Mouse (Mus musculus) brown adipose tissue, adult 24 weeks (tissue): ENCODE data around the gene Vmn1r20. TPM values are rescaled to one million over a fixed set of nuclear protein-coding genes. Genes with fewer than 3 reads are reported as not detected.
"Not testable (repeated sequence)": the region's sequence is repeated elsewhere in the genome, so short reads cannot be mapped to it uniquely, and the experiment has no call there.

Source experiments
- H3K27ac ChIP-seq: fragments of 200-500 bp; replicated peaks from 2 replicates; pipeline ENCODE4 v1.5.1; 2012; ENCODE audit warnings: low read depth, mild to moderate bottlenecking, low read length
- H3K4me1 ChIP-seq: fragments of 200-500 bp; 2 replicates; pipeline ENCODE4 v1.6.1; 2012; ENCODE audit warnings: low read length, mixed read lengths; ENCODE audit not compliant: control insufficient read depth, insufficient read depth, insufficient read length
- H3K4me3 ChIP-seq: fragments of 200-500 bp; 2 replicates; pipeline ENCODE4 v1.5.1; 2012; ENCODE audit warnings: low read depth, mild to moderate bottlenecking, low read length, moderate library complexity; ENCODE audit not compliant: insufficient read depth
- polyA plus RNA-seq: library from polyadenylated mRNA; stranded (reverse); fragments of >200 nt; gene quantifications from 2 replicates; pipeline ENCODE4 v1.2.4, GENCODE M21; 2012; ENCODE audit not compliant: missing spikeins, insufficient read depth, insufficient read length

Gene Vmn1r20
- polyA plus RNA-seq, result not detected in 2 replicates

- H3K27ac ChIP-seq, result no peak within 1 kb of the TSS
- H3K4me3 ChIP-seq, result no peak within 1 kb of the TSS
- H3K4me1 ChIP-seq, result no peaks in the 10 kb centered on the region
Observed at GRCm38 (mm10) chr6:57428630-57429029, at the start of gene Vmn1r20. Gene Vmn1r20 (plus strand): TSS chr6:57428930.

- Histone ChIP-seq H3K4me1 (no peaks in the 10 kb centered on the region), H3K27ac (no peak within 1 kb of the TSS), H3K4me3 (no peak within 1 kb of the TSS)
Observed at GRCm38 (mm10) chr6:57395683-57396082, 33.0 kb upstream of the Vmn1r20 start, which contains the start of gene Vmn1r18. Gene Vmn1r18 (minus strand): TSS chr6:57395783.

DNA sequence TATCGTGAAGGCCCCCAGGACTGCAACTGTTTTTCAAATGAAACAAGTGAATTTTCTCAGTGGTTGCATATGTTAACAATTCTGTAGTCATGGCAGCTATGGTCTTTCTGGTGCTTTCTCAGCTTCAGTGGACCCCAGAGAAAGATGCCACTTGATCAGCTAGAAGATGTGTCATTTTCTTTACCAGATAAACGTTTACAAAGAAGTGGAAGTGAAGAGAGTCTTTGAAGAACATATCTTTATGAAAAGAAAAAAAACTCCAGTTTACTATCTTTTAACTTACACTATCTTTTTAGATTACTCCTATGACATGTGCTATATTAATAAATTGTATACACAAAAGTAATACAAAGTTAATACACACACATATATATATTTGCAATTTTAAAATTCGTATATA is 25.2 kb upstream of the Vmn1r20 start, which contains the start of gene Vmn1r19:
Gene Vmn1r19 (plus strand): TSS at position 301 of the 400 bp plus-strand sequence.
- H3K4me1 ChIP-seq, H3K27ac ChIP-seq, H3K4me3 ChIP-seq: not testable (repeated sequence)

- Histone ChIP-seq H3K27ac (no peak overlapping the region), H3K4me1 (no peaks in the 10 kb centered on the region), H3K4me3 (no peak overlapping the region)
Observed at GRCm38 (mm10) chr6:57431196-57431595, 2.5 kb downstream of the Vmn1r20 start.

DNA sequence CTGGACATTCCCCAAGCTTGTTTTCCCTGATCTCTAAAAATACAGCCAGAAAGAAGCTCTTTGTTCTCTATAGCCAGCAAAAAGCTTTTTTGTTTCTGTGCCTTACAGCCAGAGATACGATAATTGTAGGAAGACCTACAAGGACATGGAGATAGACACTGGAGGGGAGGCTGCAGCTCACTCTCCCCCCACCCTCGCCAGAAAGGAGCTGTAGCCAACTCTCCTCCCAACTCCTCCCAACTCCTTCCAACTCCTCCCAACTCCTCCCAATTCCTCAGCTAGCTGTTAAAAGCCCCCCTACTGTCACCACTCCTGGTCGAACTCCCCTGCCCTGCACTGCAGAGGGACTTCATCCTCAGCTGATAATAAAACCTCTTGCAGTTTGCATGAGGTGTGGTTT is 39.4 kb downstream of the Vmn1r20 start:
- H3K27ac ChIP-seq, H3K4me1 ChIP-seq, H3K4me3 ChIP-seq: not testable (repeated sequence)

Other genes with a start within 250 kb of the Vmn1r20 start
- 0.20 TPM in 1 of 2 replicates, not detected in the other for gene Vmn1r13, start 225.6 kb upstream of the Vmn1r20 start, polyA plus RNA-seq
- not detected in 2 replicates for gene Vmn1r14, start 197.2 kb upstream of the Vmn1r20 start, polyA plus RNA-seq
- gene Vmn1r15, start 171.0 kb upstream of the Vmn1r20 start, polyA plus RNA-seq, result not detected in 2 replicates
- not detected in 2 replicates for gene Vmn1r16, start 99.4 kb upstream of the Vmn1r20 start, polyA plus RNA-seq
- gene Vmn1r17, start 65.2 kb upstream of the Vmn1r20 start, polyA plus RNA-seq, result not detected in 2 replicates
- gene Vmn1r18, start 33.1 kb upstream of the Vmn1r20 start, polyA plus RNA-seq, result not detected in 2 replicates
- gene Vmn1r19, start 25.1 kb upstream of the Vmn1r20 start, polyA plus RNA-seq, result not detected in 2 replicates
- gene Ppm1k, start 106.5 kb downstream of the Vmn1r20 start, polyA plus RNA-seq, result 9.2 and 17.2 TPM in 2 replicates
- gene Herc6, start 152.1 kb downstream of the Vmn1r20 start, polyA plus RNA-seq, result 2.5 and 3.1 TPM in 2 replicates